Mouse (Mus musculus) intestine, postnatal 0 days (tissue): ENCODE results near the gene G3bp1. TPM values are rescaled to one million over a fixed set of nuclear protein-coding genes. Genes with fewer than 3 reads are reported as not detected.

Experiments
- ATAC-seq: fragments of 200-750 bp; cut with Nextera tagmentation; 2 replicates; pipeline ENCODE4 v1.8.0; 2017; ENCODE audit warnings: mild to moderate bottlenecking, moderate TSS enrichment, moderate library complexity
- H3K27ac ChIP-seq: fragments of 300-500 bp; sonication (generic); 2 replicates; pipeline ENCODE4 v1.5.1; 2014; ENCODE audit warnings: mild to moderate bottlenecking, low read depth, low read length, moderate library complexity
- H3K27me3 ChIP-seq: fragments of 300-500 bp; sonication (generic); replicated peaks from 2 replicates; pipeline ENCODE4 v1.6.1; 2014; ENCODE audit warnings: low read length, mixed read lengths; ENCODE audit not compliant: control insufficient read depth, insufficient read depth
- H3K36me3 ChIP-seq: fragments of 300-500 bp; sonication (generic); 2 replicates; pipeline ENCODE4 v1.6.1; 2014; ENCODE audit warnings: mild to moderate bottlenecking, moderate library complexity; ENCODE audit not compliant: control insufficient read depth, insufficient read depth
- H3K4me1 ChIP-seq: fragments of 300-500 bp; sonication (generic); replicated peaks from 2 replicates; pipeline ENCODE4 v1.6.1; 2014; ENCODE audit warnings: antibody characterized with exemption, low read length, mixed read lengths; ENCODE audit not compliant: control insufficient read depth, insufficient read depth
- H3K4me2 ChIP-seq: fragments of 300-500 bp; sonication (generic); replicated peaks from 2 replicates; pipeline ENCODE4 v1.6.1; 2014; ENCODE audit warnings: low read depth, mild to moderate bottlenecking, moderate library complexity
- H3K4me3 ChIP-seq: fragments of 300-500 bp; sonication (generic); 2 replicates; pipeline ENCODE4 v1.5.1; 2014; ENCODE audit warnings: low read depth, low read length
- H3K9ac ChIP-seq: fragments of 300-500 bp; sonication (generic); 2 replicates; pipeline ENCODE4 v1.6.1; 2014; ENCODE audit warnings: mild to moderate bottlenecking, low read depth, low read length
- H3K9me3 ChIP-seq: fragments of 300-500 bp; sonication (generic); 2 replicates; pipeline ENCODE4 v1.6.1; 2016; ENCODE audit warnings: mixed run types; ENCODE audit not compliant: control insufficient read depth
- CTCF ChIP-seq: sonication (generic); IDR thresholded peaks from 2 replicates; pipeline ENCODE4 v1.5.1; 2016; ENCODE audit warnings: low read depth, mild to moderate bottlenecking, control low read depth, antibody characterized with exemption, moderate library complexity
- WGBS: fragments of 180-500 bp; shearing (Covaris S2); extraction: QIAGEN DNeasy Blood & Tissue Kit; methylation state at CpG from one replicate; pipeline ENCODE4 v1.1.7; 2014; 5-methylcytosine and 5-hydroxymethylcytosine counted together
- microRNA-seq: library from miRNA; unstranded; fragments of <30 nt; microRNA quantifications from one replicate; pipeline ENCODE4, GENCODE M21; 2016
- polyA plus RNA-seq: library from polyadenylated mRNA; unstranded; fragments of >200 nt; fragmentation: Nextera tagmentation; extraction: Ambion mirVana; gene quantifications from 2 replicates; pipeline ENCODE4 v1.2.1, GENCODE M21; 2015

G3bp1 gene
- polyA plus RNA-seq, 1 experiment from 2014 or later: 41.0 TPM

DNA sequence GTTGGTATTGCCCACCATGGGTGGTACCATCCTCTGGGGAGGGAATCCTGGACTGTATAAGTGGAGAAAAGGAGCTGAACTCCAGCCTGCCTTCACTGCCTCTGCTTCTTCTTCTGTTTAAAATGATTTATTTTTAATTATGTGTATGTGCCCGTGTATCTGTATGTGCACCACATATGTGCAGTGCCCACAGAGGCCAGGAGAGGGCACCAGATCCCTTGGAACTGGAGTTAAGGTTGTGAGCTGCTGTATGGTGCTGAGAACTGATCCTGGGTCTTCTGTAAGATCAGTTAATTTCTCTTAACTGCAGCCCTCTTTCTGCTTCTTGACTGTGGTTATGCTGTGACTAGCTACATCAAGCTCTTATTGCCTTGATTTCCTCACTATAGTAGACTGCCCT lies 76.2 kb downstream of the G3bp1 start:
- Histone ChIP-seq H3K9me3 (0 out of 2 replicates have a peak, but pooled peaks cover 3% of the 10 kb centered on the region), H3K4me2 (no peak overlapping the region), H3K27ac (no peak overlapping the region), H3K27me3 (no peaks in the 10 kb centered on the region), H3K9ac (no peak overlapping the region), H3K4me3 (no peak overlapping the region), H3K36me3 (no peaks in the 10 kb centered on the region), H3K4me1 (no peaks in the 10 kb centered on the region)
- no peak for TF ChIP-seq CTCF
- no peak for ATAC-seq
- 83% methylated on average over 1 of the region's 1 CpGs for WGBS

Small RNA genes within 50 kb of the gene (microRNA-seq; reads per million reads assigned to microRNA genes)
- not detected for gene Mir7652

Other genes with a start within 250 kb of the G3bp1 start
- gene Fat2, start 133.1 kb upstream of the G3bp1 start, polyA plus RNA-seq: not detected in 2 replicates
- gene Sparc, start 46.5 kb upstream of the G3bp1 start, polyA plus RNA-seq: 931 and 943 TPM in 2 replicates
- 637 and 641 TPM in 2 replicates for gene Atox1, start 8.4 kb upstream of the G3bp1 start, polyA plus RNA-seq
- gene Glra1, start 138.5 kb downstream of the G3bp1 start, polyA plus RNA-seq: not detected in 2 replicates